Mouse (Mus musculus): ENCODE measurements around the gene Trp53tg5. TPM values are rescaled to one million over a fixed set of nuclear protein-coding genes. Genes with fewer than 3 reads are reported as not detected.

Gene Trp53tg5
- polyA plus RNA-seq, 1 experiment from 2014 or later, result not detected

DNA sequence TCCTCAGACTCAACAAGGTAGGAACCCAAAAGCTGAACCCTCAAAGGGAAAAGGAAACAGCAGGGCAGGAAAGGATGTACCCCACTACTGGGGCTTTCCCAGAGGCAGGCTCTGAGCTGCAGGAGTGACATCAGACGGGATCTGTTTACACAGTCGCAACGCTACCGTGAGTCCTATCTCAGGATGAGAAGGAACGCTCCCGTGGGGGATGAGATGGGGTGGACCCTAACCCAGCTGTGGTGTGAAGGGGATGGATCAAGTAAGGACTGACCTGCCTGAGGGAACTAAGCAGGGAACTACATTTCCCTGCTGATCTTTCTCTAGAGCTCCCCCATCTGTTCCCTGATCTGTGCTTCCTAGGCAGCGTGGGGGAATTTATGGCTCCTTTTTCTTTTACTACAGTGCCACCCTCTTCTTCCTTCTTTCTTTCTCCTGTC, 16.6 kb downstream of the Trp53tg5 start, which contains the start of gene Sys1:
Sys1 (plus strand) TSS at position 101 of the 437 bp plus-strand sequence.
- H3K9ac ChIP-seq (ENCODE audit: low read length), result peak within 1 kb of the TSS; percentile 38
- 3% methylated on average over 7 of the region's 7 CpGs for WGBS
- H3K36me3 ChIP-seq (ENCODE audit: control insufficient read depth, insufficient read depth, low read length), result no peaks in the 10 kb centered on the region
- H3K4me3 ChIP-seq (ENCODE audit: low read depth, low read length), result peak within 1 kb of the TSS; percentile 20
- ATAC-seq (replicated peaks; ENCODE audit: low FRiP score, low TSS enrichment, low read depth), result no peak
- peak within 1 kb of the TSS; percentile 43 for H3K27ac ChIP-seq (ENCODE audit: low read depth)
- peak within 1 kb of the TSS; percentile 45 for H3K4me2 ChIP-seq (ENCODE audit: low read length)
- H3K9me3 ChIP-seq (ENCODE audit: control insufficient read depth, low read length), result no peaks in the 10 kb centered on the region
- peaks cover 21% of the 10 kb centered on the region for H3K4me1 ChIP-seq (replicated peaks; ENCODE audit: control insufficient read depth, insufficient read depth, low read length)
- DNase-seq (ENCODE audit: low spot score), result peak; percentile 60
- no peaks in the 10 kb centered on the region for H3K27me3 ChIP-seq (replicated peaks; ENCODE audit: control insufficient read depth, insufficient read depth, low read length)

DNA sequence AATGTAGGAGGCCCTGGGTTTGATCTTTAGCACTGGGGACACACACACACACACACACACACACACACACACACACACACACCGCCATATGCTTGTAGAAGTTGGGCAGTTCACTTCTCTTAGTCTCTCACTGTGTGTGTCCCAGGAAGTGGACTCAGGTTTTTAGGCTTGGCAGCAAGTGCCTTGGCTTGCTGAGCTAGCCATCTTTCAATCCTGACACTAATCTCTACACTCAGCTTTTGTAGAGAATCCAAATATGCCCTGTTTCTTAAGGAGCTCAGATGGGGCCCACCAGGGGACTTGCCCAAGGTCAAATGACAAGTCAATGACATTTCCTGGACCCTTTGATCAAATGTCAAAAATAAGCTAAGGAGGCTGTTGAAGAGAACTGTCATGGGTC, 17.1 kb downstream of the Trp53tg5 start:
- 87% methylated on average over 1 of the region's 1 CpGs for WGBS
- peak overlapping the region; percentile 40 for H3K27ac ChIP-seq (ENCODE audit: low read depth)
- peak overlapping the region; percentile 45 for H3K4me2 ChIP-seq (ENCODE audit: low read length)
- H3K9me3 ChIP-seq (ENCODE audit: control insufficient read depth, low read length), result no peaks in the 10 kb centered on the region
- ATAC-seq (replicated peaks; ENCODE audit: low FRiP score, low TSS enrichment, low read depth) (no peak), DNase-seq (ENCODE audit: low spot score) (no peak)
- H3K4me1 ChIP-seq (replicated peaks; ENCODE audit: control insufficient read depth, insufficient read depth, low read length), result peaks cover 17% of the 10 kb centered on the region
- H3K9ac ChIP-seq (ENCODE audit: low read length), result peak overlapping the region; percentile 38; the same call in 1 of the 2 replicates
- H3K27me3 ChIP-seq (replicated peaks; ENCODE audit: control insufficient read depth, insufficient read depth, low read length), result no peaks in the 10 kb centered on the region
- H3K4me3 ChIP-seq (ENCODE audit: low read depth, low read length), result no peak overlapping the region
- no peaks in the 10 kb centered on the region for H3K36me3 ChIP-seq (ENCODE audit: control insufficient read depth, insufficient read depth, low read length)

DNA sequence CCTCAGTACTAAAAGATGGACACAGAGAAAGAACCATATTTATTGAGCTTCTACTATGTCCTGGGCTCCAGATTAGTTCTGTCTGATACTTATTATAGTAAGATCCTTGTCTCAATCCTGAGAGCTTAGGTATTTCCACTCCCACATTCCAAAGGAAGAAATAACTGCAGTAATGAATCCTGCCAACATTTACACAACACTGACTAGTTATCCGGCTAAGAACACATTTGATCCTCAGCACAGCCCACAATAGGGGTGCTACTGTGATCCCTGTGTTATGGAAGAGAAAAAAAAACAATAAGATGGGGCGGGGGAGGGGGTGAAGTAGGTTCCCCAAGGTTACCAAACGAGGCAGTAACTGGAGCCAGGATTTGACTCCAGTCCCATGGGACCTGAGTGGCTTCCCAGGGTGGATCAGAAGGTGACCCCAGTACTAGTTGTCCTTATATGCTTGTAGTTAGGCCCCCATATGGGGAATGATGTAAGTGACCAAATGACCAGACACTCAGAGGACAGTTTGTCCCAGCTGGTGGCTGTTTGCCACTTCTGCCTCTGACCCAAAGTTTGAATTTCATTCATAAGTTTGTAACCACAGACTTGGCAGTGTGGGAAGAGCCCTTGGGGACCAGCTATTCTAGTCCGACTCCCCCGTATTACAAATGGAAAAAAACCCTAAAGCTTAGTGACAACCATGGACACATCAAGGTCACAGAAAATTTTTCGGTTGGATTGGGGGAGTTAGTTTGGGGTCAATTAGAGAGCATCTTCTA, 17.9 kb downstream of the Trp53tg5 start:
- no peaks in the 10 kb centered on the region for H3K27me3 ChIP-seq (replicated peaks; ENCODE audit: control insufficient read depth, insufficient read depth, low read length)
- H3K4me2 ChIP-seq (ENCODE audit: low read length), result no peak overlapping the region
- no peak for ATAC-seq (replicated peaks; ENCODE audit: low FRiP score, low TSS enrichment, low read depth)
- no peak overlapping the region; the same call in 1 of the 2 replicates for H3K27ac ChIP-seq (ENCODE audit: low read depth)
- H3K9ac ChIP-seq (ENCODE audit: low read length), result no peak overlapping the region
- no peaks in the 10 kb centered on the region for H3K9me3 ChIP-seq (ENCODE audit: control insufficient read depth, low read length)
- no peak overlapping the region for H3K4me3 ChIP-seq (ENCODE audit: low read depth, low read length)
- H3K36me3 ChIP-seq (ENCODE audit: control insufficient read depth, insufficient read depth, low read length), result no peaks in the 10 kb centered on the region
- no peak for DNase-seq (ENCODE audit: low spot score)
- WGBS, result 70% methylated on average over 6 of the region's 6 CpGs
- H3K4me1 ChIP-seq (replicated peaks; ENCODE audit: control insufficient read depth, insufficient read depth, low read length), result peaks cover 17% of the 10 kb centered on the region

DNA sequence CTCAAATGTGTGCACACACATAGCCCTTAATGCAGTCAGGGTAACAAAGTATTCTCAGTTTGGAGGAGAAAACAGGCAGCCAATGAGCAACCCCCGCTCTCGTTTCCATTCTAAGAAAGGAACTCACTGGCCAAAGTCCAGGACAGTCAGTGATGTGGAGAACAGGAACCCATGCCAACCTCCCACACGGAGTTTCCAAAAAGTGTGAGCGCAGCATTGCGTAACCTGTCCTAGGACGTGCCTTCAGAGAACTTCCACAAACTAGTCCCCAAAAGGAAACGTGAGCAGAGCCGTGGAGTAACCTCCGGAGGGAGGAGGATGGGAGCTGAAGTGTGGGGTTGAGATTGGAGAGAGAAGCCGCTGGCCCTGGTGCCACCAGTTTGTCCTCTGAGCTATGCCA, 18.7 kb downstream of the Trp53tg5 start:
- H3K27ac ChIP-seq (ENCODE audit: low read depth), result no peak overlapping the region
- no peak overlapping the region for H3K4me2 ChIP-seq (ENCODE audit: low read length)
- H3K9me3 ChIP-seq (ENCODE audit: control insufficient read depth, low read length), result no peaks in the 10 kb centered on the region
- 66% methylated on average over 10 of the region's 10 CpGs for WGBS
- H3K9ac ChIP-seq (ENCODE audit: low read length), result no peak overlapping the region
- no peaks in the 10 kb centered on the region for H3K27me3 ChIP-seq (replicated peaks; ENCODE audit: control insufficient read depth, insufficient read depth, low read length)
- ATAC-seq (replicated peaks; ENCODE audit: low FRiP score, low TSS enrichment, low read depth) (no peak), DNase-seq (ENCODE audit: low spot score) (no peak)
- H3K4me1 ChIP-seq (replicated peaks; ENCODE audit: control insufficient read depth, insufficient read depth, low read length), result peaks cover 17% of the 10 kb centered on the region
- H3K4me3 ChIP-seq (ENCODE audit: low read depth, low read length), result no peak overlapping the region
- no peaks in the 10 kb centered on the region for H3K36me3 ChIP-seq (ENCODE audit: control insufficient read depth, insufficient read depth, low read length)

DNA sequence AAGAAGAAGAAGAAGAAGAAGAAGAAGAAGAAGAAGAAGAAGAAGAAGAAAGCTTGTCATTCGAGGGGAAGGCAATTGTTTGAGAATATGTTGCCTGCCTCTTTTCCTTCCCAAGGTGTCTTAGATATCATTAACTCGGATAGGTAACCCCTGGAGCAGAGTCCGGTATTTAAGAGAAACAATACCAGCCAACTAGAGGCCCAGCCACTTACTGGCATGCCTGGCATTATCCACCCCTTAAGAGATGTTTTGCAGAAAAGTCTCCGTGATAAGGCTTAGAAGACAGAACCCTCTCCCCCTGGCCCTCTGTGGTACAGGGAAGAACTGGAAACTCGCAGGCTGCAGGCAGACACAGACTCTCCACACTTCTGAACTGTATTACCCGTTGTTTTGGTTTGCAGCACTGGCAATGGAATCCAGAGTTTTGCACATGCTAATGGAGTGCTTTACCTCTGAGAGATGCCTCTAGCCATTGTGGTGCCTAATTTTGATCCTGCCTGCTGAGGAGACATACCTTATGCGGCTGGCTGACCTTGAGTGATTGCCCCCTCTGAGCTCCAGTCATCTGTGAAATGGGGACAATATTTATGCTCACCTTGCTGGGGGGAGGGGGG, 19.5 kb downstream of the Trp53tg5 start:
- WGBS, result 68% methylated on average over 7 of the region's 7 CpGs
- Histone ChIP-seq H3K4me1 (replicated peaks; ENCODE audit: control insufficient read depth, insufficient read depth, low read length) (peaks cover 22% of the 10 kb centered on the region), H3K27me3 (replicated peaks; ENCODE audit: control insufficient read depth, insufficient read depth, low read length) (no peaks in the 10 kb centered on the region), H3K9me3 (ENCODE audit: control insufficient read depth, low read length) (no peaks in the 10 kb centered on the region), H3K4me2 (ENCODE audit: low read length) (no peak overlapping the region), H3K9ac (ENCODE audit: low read length) (no peak overlapping the region), H3K4me3 (ENCODE audit: low read depth, low read length) (no peak overlapping the region), H3K27ac (ENCODE audit: low read depth) (no peak overlapping the region), H3K36me3 (ENCODE audit: control insufficient read depth, insufficient read depth, low read length) (no peaks in the 10 kb centered on the region)
- ATAC-seq (replicated peaks; ENCODE audit: low FRiP score, low TSS enrichment, low read depth), result no peak
- DNase-seq (ENCODE audit: low spot score), result no peak

DNA sequence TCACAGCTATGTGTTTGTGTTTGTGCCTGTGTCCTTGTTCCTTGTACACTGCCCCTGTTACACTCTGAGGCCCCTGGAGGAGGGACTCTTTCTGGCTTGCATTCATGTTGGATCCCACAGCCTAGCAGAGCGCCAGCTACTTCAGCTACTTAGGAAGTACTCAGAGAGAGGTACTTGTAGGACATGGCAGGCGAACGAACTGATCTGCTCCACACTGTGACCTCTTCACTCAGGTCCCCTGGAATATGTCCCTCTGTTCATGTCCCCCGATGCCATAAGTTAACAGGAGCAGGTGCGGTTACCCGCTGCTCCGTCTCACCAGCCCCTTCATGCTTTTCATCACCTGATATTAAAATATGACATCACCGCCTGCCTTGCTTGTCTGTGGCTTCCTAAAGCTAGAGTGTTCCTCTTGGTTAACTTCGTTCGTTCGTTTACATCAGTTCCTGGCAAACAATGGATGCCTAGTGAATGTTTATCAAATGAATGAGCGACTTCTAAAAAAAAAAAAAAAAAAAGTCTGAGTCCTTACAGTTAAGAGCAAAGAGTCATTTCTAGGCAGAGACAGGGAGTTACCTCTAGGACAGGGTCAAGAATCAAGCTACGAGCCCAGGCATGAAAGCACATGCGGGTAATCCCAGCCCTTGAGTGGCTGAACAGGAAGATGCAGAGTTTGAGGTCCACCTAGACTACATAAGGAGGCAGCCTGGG, 20.3 kb downstream of the Trp53tg5 start:
- Histone ChIP-seq H3K27ac (ENCODE audit: low read depth) (no peak overlapping the region), H3K4me2 (ENCODE audit: low read length) (no peak overlapping the region), H3K36me3 (ENCODE audit: control insufficient read depth, insufficient read depth, low read length) (no peaks in the 10 kb centered on the region), H3K27me3 (replicated peaks; ENCODE audit: control insufficient read depth, insufficient read depth, low read length) (no peaks in the 10 kb centered on the region), H3K4me1 (replicated peaks; ENCODE audit: control insufficient read depth, insufficient read depth, low read length) (peaks cover 23% of the 10 kb centered on the region), H3K9me3 (ENCODE audit: control insufficient read depth, low read length) (no peaks in the 10 kb centered on the region), H3K4me3 (ENCODE audit: low read depth, low read length) (no peak overlapping the region), H3K9ac (ENCODE audit: low read length) (no peak overlapping the region)
- DNase-seq (ENCODE audit: low spot score), result no peak
- no peak for ATAC-seq (replicated peaks; ENCODE audit: low FRiP score, low TSS enrichment, low read depth)
- 75% methylated on average over 14 of the region's 14 CpGs for WGBS

DNA sequence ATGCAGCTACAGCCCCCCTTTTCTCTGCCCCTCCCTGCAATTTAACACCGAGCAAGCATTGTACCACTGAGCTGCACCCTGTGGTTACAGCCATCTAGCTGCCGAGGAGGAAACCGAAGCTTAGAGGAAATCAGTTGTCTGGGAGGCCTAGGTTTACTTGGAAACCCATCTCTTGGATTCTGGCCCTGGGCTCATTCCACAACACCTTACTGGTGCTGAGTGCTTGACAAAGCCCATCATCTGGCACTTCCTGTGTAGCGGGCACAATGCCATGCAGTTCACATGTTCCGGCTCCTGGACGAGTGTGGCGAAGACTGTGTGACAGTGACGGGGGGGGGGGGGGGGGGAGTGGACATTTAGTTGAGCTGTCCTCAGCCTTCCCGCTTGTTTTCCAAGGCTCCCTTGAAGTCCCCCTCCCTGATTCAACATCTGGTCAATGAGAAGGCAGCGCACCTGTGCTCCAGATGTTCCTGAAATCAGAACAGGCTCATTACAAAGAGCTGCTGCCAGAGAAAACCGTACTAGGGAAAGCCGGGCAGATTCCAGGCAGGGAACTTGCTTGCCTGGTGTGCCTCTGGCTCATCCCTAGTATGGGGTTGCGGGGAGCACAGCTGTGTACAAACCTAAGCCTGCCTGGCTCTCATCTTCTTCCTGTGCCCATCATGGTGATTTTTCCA, 21.4 kb downstream of the Trp53tg5 start:
- WGBS, result 60% methylated on average over 12 of the region's 13 CpGs
- ATAC-seq (replicated peaks; ENCODE audit: low FRiP score, low TSS enrichment, low read depth) (no peak), DNase-seq (ENCODE audit: low spot score) (no peak)
- H3K27me3 ChIP-seq (replicated peaks; ENCODE audit: control insufficient read depth, insufficient read depth, low read length), result no peaks in the 10 kb centered on the region
- peaks cover 23% of the 10 kb centered on the region for H3K4me1 ChIP-seq (replicated peaks; ENCODE audit: control insufficient read depth, insufficient read depth, low read length)
- no peaks in the 10 kb centered on the region for H3K9me3 ChIP-seq (ENCODE audit: control insufficient read depth, low read length)
- no peak overlapping the region for H3K4me2 ChIP-seq (ENCODE audit: low read length)
- H3K9ac ChIP-seq (ENCODE audit: low read length), result no peak overlapping the region
- no peak overlapping the region for H3K27ac ChIP-seq (ENCODE audit: low read depth)
- no peaks in the 10 kb centered on the region for H3K36me3 ChIP-seq (ENCODE audit: control insufficient read depth, insufficient read depth, low read length)
- H3K4me3 ChIP-seq (ENCODE audit: low read depth, low read length), result no peak overlapping the region

DNA sequence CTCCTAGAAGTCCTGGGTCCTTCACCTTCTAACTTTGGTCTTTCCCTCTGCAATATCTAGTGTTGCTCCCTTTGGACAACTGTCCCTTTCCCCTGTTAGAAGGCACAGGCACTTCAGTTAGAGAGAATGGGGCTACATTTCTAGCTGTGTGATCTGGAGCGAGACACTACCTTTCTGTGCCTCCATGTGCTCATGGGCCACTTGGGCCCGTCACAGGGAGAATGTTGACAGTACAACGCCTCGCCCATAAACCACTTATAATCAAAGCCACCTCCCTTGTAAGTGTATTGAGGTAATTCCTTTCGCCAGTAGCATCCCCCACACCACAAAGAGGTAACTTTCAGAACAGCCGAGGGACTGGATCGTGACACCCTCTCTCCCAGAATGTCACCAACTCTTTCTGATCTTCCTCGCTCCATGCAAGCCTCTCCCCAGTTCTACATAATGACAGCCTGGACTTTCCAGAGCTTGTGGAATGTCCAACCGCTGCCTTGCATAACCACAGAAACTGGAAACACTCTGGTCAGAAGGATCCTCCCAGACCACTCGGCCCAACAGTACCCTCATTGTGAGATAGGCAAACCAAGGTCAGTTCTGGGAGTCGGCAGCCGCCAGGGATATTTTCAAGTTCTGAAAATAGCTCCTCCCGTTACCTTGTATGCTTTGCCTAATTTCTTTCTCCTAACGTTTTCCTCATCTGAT, 24.0 kb downstream of the Trp53tg5 start:
- DNase-seq (ENCODE audit: low spot score), result no peak
- Histone ChIP-seq H3K4me3 (ENCODE audit: low read depth, low read length) (no peak overlapping the region), H3K4me2 (ENCODE audit: low read length) (no peak overlapping the region), H3K4me1 (replicated peaks; ENCODE audit: control insufficient read depth, insufficient read depth, low read length) (0 out of 2 replicates have a peak, but pooled peaks cover 6% of the 10 kb centered on the region), H3K27ac (ENCODE audit: low read depth) (no peak overlapping the region), H3K9me3 (ENCODE audit: control insufficient read depth, low read length) (no peaks in the 10 kb centered on the region), H3K36me3 (ENCODE audit: control insufficient read depth, insufficient read depth, low read length) (no peaks in the 10 kb centered on the region), H3K9ac (ENCODE audit: low read length) (no peak overlapping the region), H3K27me3 (replicated peaks; ENCODE audit: control insufficient read depth, insufficient read depth, low read length) (no peaks in the 10 kb centered on the region)
- no peak for ATAC-seq (replicated peaks; ENCODE audit: low FRiP score, low TSS enrichment, low read depth)
- WGBS, result 72% methylated on average over 14 of the region's 14 CpGs
